Mouse (Mus musculus) kidney, adult 8-10 months (tissue): ENCODE data around the gene Sun1.

Experiments used
- DNase-seq, 2 experiments: peaks; one replicate each; pipeline ENCODE4 v3.0.0; 2022

The Sun1 gene

GRCm38 (mm10) chr5:139287099-139287498 lies 86.7 kb downstream of the Sun1 start:
- DNase-seq, result no peak

DNA sequence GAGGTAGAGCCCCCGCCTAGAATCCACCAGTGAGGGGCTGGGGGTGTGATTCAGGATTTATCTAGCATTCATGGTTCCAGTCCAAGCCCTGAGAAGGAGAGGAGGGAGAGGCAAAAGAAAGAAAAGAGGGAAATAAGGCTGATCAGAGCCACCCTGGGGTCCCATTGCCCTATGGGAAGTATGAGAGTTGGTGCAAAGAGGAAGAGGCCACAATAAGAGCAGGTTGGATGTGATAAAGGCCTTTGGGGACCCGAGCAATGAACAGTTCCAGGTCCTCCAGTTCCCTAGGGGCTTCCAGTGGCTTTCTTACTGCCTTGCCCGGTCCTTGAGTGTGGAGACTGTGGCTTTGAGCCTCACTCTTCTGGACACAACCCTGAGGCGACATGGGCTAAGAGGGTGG lies 87.3 kb downstream of the Sun1 start:
- no peak for DNase-seq

GRCm38 (mm10) chr5:139288591-139288990 lies 88.2 kb downstream of the Sun1 start:
- DNase-seq, result no peak

- no peak for DNase-seq
Observed at GRCm38 (mm10) chr5:139290467-139291259, 90.2 kb downstream of the Sun1 start.

DNA sequence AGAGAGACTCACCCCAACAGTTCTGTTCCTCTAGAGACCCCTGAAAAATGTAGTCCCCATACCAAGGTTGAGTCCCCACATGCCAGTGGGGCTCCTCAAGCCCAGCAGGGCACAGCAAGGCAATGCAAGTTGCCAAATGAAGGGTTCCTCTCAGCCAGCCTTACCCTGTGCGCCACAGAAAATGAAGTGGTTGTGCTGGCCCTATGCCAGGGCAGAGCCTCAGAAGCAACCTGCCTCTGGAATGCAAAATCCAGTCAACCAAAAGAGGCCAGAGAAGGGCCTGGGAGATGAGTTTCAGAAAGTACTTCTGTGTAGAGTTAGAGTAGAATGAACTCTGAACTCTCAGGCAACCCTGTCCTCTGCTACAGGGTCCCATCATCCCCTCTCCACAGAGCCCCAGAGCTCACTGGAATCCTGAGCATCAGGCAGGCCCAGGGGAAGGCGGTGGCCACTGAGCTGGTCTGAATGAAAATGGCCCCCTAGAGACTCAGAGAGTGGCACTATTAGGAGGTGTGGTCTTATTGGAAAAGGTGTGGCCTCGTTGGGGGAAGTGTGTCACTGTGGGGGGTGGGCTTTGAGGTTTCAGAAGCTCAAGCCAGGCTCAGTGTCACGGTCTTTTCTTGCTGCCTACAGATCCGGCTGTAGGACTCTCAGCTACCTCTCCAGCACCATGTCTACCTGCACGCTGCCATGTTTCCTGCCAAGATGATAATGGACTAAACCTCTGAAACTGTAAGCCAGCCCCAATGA lies 91.5 kb downstream of the Sun1 start:
- peak; percentile 51 to 73 for DNase-seq

DNA sequence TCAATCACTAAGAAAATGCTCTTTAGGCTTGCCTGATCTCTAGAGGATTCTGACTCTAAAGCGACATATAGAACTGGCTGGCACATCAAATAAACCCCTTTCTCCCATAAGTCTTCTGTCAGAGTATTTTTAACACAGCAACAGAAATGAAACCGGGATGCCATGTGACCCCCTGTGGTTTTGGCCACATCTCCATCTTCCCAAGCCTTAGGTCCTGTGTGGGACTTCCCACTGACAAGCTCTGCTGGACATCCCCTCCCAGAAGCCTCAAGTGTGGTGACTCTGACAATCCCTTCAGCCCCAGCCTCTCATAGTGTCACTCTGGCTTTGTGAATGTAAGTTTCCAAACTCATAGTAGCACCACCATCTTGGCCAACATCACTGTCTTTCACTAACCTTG lies 93.7 kb downstream of the Sun1 start:
- no peak for DNase-seq

DNA sequence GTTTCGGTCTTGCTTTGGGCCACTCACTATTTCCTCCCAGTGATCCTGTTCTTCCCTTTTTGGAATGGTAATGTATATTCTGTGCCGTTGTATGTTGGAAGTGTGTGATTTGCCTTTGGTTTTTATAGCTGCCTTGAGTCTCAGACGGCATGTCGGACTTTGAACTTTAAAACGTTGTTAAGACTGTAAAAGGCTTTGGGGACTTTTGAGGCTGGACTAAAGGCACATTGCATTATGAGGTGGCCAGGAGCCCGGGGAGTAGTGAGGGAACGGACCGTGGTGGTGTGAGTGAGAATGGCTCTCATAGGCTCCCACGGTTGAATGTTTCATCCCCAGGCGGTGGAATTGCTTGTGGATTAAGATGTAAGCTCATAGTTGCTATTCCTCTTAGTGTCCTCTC lies 96.7 kb downstream of the Sun1 start:
- no peak for DNase-seq

DNA sequence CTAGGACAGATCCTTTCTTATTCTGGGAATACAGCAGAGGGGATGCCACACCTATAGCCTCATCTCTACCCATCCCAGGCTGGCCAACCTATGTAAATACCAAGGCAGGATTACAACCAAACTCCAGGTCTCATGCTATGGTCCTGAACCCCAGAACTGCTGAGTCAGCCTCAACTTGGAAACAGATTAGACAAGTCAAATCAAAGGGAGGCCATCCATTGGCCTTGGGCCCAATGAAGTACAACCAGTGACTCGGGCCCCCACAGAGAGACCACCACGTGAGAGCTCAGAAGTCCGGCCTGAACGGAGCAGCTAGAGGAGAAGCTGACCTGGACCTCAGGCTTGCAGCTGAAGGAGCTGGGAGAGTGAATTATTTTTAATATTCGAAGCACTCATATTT lies 97.3 kb downstream of the Sun1 start:
- no peak for DNase-seq
